Mouse (Mus musculus): ENCODE results near the gene Ppp3r2. TPM values are rescaled to one million over a fixed set of nuclear protein-coding genes. Genes with fewer than 3 reads are reported as not detected.

Ppp3r2 gene
- total RNA-seq (2015; ENCODE audit: low replicate concordance) (not detected in 2 replicates), total RNA-seq (2017; ENCODE audit: low replicate concordance) (not detected in 2 replicates)

GRCm38 (mm10) chr4:49681812-49682211, at the start of gene Ppp3r2:
Ppp3r2 (minus strand) TSS chr4:49682024.
- no peak for ATAC-seq (replicated peaks; ENCODE audit: low FRiP score, poor library complexity, severe bottlenecking)

- ATAC-seq (replicated peaks; ENCODE audit: low FRiP score, poor library complexity, severe bottlenecking) = no peak
Observed at GRCm38 (mm10) chr4:49729326-49729725, 47.5 kb upstream of the Ppp3r2 start.

- ATAC-seq (replicated peaks; ENCODE audit: low FRiP score, poor library complexity, severe bottlenecking) = no peak
Observed at GRCm38 (mm10) chr4:49723908-49724307, 42.1 kb upstream of the Ppp3r2 start.

DNA sequence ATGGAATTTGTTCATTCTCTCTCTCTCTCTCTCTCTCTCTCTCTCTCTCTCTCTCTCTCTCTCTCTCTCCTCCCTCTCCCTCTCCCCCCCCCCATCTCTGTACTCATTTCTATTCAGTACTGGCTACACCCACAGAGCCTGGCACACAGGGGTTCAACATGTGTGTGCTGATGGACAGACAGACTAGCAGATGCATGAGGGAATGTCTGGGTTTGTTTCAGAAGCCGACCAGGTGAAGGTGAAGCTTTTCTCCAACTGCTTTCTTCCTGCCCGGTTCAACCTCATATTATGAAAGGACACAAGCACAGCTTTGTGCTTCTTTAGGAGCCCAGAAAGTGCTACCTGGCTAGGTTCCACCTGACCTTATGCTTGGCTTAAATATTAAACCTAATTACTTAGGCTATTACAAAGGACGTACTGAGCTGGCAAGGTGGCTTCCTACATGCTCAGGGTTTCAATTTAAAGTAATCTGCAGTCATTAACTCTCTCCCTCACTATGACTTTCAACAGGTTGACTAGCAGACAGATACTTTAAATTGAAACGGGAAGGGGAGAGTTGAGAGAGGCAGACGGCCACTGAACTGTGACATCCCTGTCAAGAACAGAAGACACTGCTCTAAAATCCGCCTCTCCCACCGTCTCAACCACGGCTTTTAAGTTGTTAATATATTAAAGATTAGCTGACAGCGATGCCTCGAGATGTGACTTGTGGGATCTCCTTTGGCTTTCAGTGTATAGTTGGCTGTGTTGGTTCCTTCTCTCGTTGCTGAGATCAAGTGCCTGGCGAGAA, 9.8 kb upstream of the Ppp3r2 start:
- ATAC-seq (replicated peaks; ENCODE audit: low FRiP score, poor library complexity, severe bottlenecking) = no peak

DNA sequence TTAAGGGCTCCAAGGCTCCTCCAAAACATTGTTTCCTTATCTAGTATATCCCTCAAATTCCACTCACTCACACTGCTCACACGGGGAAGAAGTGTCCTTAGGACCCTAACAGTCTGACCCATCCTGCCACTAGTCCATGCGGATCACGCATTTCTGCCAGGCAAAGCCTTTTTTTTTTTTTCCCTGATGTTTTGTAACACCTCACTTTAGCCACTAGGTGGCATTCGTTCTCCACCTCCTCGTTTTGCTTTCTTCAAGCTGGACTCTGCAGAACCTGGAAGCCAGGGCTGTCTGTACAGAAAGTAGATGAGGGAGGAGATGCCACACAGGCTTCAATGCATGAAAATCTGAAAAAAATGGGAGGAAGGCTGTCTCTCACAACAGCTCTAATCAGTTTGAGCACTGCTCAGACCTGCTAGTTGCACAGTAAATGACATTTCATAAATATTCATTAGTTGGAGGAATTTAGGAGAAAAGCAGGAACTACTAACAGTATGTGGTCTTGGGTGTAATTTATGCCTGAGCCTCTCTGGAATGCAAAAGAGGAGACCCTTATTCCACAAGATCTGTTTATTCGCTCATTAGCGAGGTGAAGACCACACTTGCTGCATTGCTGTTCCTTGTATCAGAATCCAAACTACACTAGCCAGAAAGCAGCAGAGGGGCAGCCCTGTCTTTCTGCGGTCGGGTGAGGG, 6.9 kb upstream of the Ppp3r2 start:
- ATAC-seq (replicated peaks; ENCODE audit: low FRiP score, poor library complexity, severe bottlenecking) = 0 out of 2 replicates have a peak, but pooled peaks have one; percentile 52

GRCm38 (mm10) chr4:49680171-49680875, 1.5 kb downstream of the Ppp3r2 start:
- ATAC-seq (replicated peaks; ENCODE audit: low FRiP score, poor library complexity, severe bottlenecking) = no peak

GRCm38 (mm10) chr4:49676790-49677189, 5.0 kb downstream of the Ppp3r2 start:
- no peak for ATAC-seq (replicated peaks; ENCODE audit: low FRiP score, poor library complexity, severe bottlenecking)

- no peak for ATAC-seq (replicated peaks; ENCODE audit: low FRiP score, poor library complexity, severe bottlenecking)
Observed at GRCm38 (mm10) chr4:49676071-49676470, 5.8 kb downstream of the Ppp3r2 start.

GRCm38 (mm10) chr4:49664850-49665249, 17.0 kb downstream of the Ppp3r2 start:
- no peak for ATAC-seq (replicated peaks; ENCODE audit: low FRiP score, poor library complexity, severe bottlenecking)

GRCm38 (mm10) chr4:49662231-49662630, 19.6 kb downstream of the Ppp3r2 start:
- ATAC-seq (replicated peaks; ENCODE audit: low FRiP score, poor library complexity, severe bottlenecking) = no peak

GRCm38 (mm10) chr4:49661664-49662063, 20.2 kb downstream of the Ppp3r2 start:
- no peak for ATAC-seq (replicated peaks; ENCODE audit: low FRiP score, poor library complexity, severe bottlenecking)

DNA sequence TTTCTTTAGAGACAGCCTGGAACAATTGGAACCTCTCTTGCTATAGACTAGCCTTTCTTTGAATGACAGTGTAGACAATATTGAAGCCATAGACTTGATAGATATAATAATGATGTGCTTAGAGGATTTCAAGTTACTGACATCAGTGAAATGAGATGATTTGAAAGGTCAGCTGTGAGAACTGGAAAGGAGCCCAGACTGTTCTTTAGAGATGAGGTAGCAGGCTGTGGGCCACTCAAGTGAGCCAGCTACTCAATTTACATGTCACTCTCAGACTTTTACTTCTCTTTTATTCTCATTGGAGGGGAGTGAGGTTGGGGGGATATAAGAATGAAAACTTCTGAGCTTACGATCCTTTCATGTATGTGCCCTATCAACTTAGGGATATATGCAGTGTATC, 22.4 kb downstream of the Ppp3r2 start:
- no peak for ATAC-seq (replicated peaks; ENCODE audit: low FRiP score, poor library complexity, severe bottlenecking)

- ATAC-seq (replicated peaks; ENCODE audit: low FRiP score, poor library complexity, severe bottlenecking) = peak; percentile 88
Observed at GRCm38 (mm10) chr4:49639913-49640312, 41.9 kb downstream of the Ppp3r2 start.

DNA sequence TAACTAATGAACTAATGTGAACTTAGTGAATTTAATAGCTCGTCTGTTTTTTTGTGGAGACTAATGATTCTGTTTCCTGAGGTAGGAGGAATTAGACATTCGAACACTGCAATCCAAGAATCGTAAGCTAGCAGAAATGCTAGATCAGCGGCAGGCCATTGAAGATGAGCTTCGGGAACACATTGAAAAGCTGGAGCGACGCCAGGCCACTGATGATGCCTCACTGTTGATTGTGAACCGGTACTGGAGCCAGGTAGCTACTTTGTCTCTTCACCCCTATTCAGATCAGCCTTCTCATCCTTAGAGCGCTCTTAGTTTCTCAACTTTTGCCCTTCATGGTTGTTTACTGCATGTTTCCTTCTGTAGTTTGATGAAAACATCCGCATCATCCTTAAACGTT, 44.0 kb downstream of the Ppp3r2 start:
- no peak for ATAC-seq (replicated peaks; ENCODE audit: low FRiP score, poor library complexity, severe bottlenecking)

GRCm38 (mm10) chr4:49632139-49632481, 49.7 kb downstream of the Ppp3r2 start:
- peak; percentile 74; the same call in 1 of the 2 replicates for ATAC-seq (replicated peaks; ENCODE audit: low FRiP score, poor library complexity, severe bottlenecking)

- ATAC-seq (replicated peaks; ENCODE audit: low FRiP score, poor library complexity, severe bottlenecking) = peak; percentile 96
Observed at GRCm38 (mm10) chr4:49631319-49632138, 50.3 kb downstream of the Ppp3r2 start, which contains the start of gene Rnf20. Rnf20 (plus strand) TSS chr4:49632006.

DNA sequence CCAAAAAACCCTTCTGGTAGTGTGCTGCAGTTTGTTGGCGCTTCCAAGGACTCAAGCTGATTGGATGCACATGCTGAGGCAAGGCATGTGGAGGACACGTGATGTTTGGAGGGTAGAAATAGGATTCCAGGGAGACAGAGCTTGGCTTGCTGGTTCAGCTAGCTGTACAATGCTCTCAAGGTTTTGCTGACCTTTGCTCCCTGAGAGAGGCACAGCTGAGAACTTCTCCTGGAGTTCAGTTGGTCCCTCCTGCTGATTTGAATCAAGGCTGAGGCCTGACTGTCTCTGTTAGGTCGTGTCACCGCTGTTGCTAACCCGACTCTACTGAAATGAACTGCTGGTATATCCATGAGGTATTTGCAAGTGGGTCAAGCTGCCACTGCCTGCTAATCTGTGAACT, 52.9 kb downstream of the Ppp3r2 start:
- ATAC-seq (replicated peaks; ENCODE audit: low FRiP score, poor library complexity, severe bottlenecking) = no peak

Measured in erythroid progenitor cell, adult 5-6 weeks (primary cell).